Mouse (Mus musculus) right cerebral cortex, postnatal 25 days (tissue): ENCODE results near the gene Col6a6.
"Not testable (repeated sequence)": the region's sequence is repeated elsewhere in the genome, so short reads cannot be mapped to it uniquely, and the experiment has no call there.

Experiments used
- DNase-seq: peaks from one replicate; pipeline ENCODE4 v3.0.0; 2022

Col6a6 gene

GRCm38 (mm10) chr9:105658216-105658615, 169.7 kb downstream of the Col6a6 start:
- no peak for DNase-seq

- DNase-seq = no peak
These were observed 171.8 kb downstream of the Col6a6 start for GRCm38 (mm10) chr9:105656189-105656588.

GRCm38 (mm10) chr9:105642460-105643371, 185.2 kb downstream of the Col6a6 start, which contains the start of gene Pik3r4:
TSS of gene Pik3r4 (plus strand) at chr9:105642978.
- DNase-seq = peak; percentile 85

- not testable (repeated sequence) for DNase-seq
These were observed 186.6 kb downstream of the Col6a6 start for GRCm38 (mm10) chr9:105641377-105641776.
